Mouse (Mus musculus) midbrain, embryonic 10.5 days (tissue): ENCODE data around the gene Selplg. TPM values are rescaled to one million over a fixed set of nuclear protein-coding genes. Genes with fewer than 3 reads are reported as not detected.

Source experiments
- DNase-seq: peaks from one replicate; pipeline ENCODE4 v3.0.0-alpha.2; 2017; ENCODE audit warnings: low spot score
- H3K27ac ChIP-seq: fragments of 300-500 bp; sonication (generic); replicated peaks from 2 replicates; pipeline ENCODE4 v1.5.1; 2016; ENCODE audit warnings: mild to moderate bottlenecking
- H3K27me3 ChIP-seq: fragments of 300-500 bp; sonication (generic); 2 replicates; pipeline ENCODE4 v1.6.1; 2016; ENCODE audit warnings: low read depth, mild to moderate bottlenecking; ENCODE audit not compliant: poor library complexity, severe bottlenecking
- H3K36me3 ChIP-seq: fragments of 300-500 bp; sonication (generic); 2 replicates; pipeline ENCODE4 v1.6.1; 2016; ENCODE audit warnings: mild to moderate bottlenecking, moderate library complexity
- H3K4me1 ChIP-seq: fragments of 300-500 bp; sonication (generic); 2 replicates; pipeline ENCODE4 v1.6.1; 2016
- H3K4me3 ChIP-seq: fragments of 300-500 bp; sonication (generic); 2 replicates; pipeline ENCODE4 v1.5.1; 2016; ENCODE audit warnings: mild to moderate bottlenecking, moderate library complexity
- H3K9me3 ChIP-seq: fragments of 300-500 bp; sonication (generic); replicated peaks from 2 replicates; pipeline ENCODE4 v1.6.1; 2016; ENCODE audit warnings: mild to moderate bottlenecking
- WGBS: fragments of 180-500 bp; shearing (Covaris S2); methylation state at CpG from one replicate; pipeline ENCODE4 v1.1.7; 2016; 5-methylcytosine and 5-hydroxymethylcytosine counted together
- polyA plus RNA-seq: library from polyadenylated mRNA; unstranded; fragments of >200 nt; fragmentation: Nextera tagmentation; extraction: Ambion mirVana; gene quantifications from 2 replicates; pipeline ENCODE4 v1.2.1, GENCODE M21; 2016

Selplg gene
- polyA plus RNA-seq, 1 experiment from 2014 or later, result 0.77 TPM

DNA sequence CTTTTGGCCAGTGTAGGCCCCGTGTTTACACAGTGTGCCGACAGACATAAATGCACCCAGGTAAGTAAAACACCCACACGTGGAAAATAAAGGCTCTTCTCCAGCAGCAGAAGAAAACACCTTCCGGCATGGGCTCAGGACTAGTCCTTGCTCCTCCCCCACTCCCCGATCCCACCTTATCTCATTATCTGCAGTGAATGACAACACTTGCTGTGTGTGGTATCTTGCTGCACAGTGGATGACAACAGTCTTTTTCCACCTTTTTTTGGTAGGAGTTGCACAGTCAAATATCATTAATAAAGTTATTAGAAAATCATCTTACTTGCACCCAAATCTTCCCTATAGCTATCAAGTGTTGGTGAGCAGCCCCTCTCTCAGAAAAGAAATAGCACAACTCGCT, 32.5 kb upstream of the Selplg start:
- H3K9me3 ChIP-seq, result no peaks in the 10 kb centered on the region; the same call in 1 of the 2 replicates
- 90% methylated on average over 6 of the region's 6 CpGs for WGBS
- DNase-seq, result no peak
- H3K4me3 ChIP-seq, result no peak overlapping the region
- H3K4me1 ChIP-seq, result peaks cover 7% of the 10 kb centered on the region
- H3K27ac ChIP-seq, result no peak overlapping the region
- H3K36me3 ChIP-seq, result peaks cover 55% of the 10 kb centered on the region
- H3K27me3 ChIP-seq, result no peaks in the 10 kb centered on the region

DNA sequence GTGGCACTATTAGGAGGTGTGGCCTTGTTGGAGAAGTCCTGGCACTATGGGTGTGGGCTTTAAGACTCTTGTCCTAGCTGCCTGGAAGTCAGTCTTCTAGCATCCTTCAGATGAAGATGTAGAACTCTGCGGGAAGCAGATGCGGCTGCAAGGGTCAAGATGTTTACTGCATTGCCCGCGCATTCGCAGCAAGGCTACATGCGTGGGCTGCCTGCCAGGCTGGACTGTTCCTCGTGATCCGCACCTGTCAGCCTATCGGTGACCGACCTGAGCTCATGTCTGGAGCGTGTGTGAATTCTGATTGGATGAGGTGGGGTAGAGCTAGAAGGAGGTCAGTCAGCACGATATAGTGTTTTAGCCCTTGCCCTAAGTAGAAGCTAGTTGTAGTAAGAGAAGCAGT, 31.6 kb upstream of the Selplg start:
- 96% methylated on average over 12 of the region's 12 CpGs for WGBS
- no peak for DNase-seq
- no peaks in the 10 kb centered on the region; the same call in 1 of the 2 replicates for H3K9me3 ChIP-seq
- H3K4me1 ChIP-seq, result peaks cover 14% of the 10 kb centered on the region
- no peaks in the 10 kb centered on the region for H3K27me3 ChIP-seq
- H3K27ac ChIP-seq, result no peak overlapping the region
- H3K4me3 ChIP-seq, result no peak overlapping the region
- H3K36me3 ChIP-seq, result peaks cover 60% of the 10 kb centered on the region

DNA sequence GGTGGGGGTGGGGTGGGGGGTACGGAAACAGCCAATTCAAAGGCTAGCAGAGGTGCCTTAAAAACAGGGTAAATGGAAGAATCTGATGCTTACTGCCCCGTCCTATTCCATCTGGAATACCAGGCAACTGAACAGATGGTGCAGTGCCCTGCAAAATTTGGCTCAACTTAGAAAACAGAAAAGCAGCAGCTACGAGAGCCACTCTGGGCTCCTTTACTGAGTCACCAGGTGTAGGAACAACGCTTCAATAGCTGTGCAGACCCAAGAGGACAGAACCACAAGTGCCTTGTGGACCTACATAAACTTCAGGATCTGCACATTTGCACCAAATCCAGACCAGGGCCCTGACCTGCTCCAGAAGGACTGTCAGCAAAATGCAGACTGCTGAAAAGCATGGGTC, 30.0 kb upstream of the Selplg start:
- DNase-seq, result no peak
- H3K4me3 ChIP-seq, result no peak overlapping the region
- H3K27ac ChIP-seq, result 0 out of 2 replicates have a peak overlapping the region, but pooled peaks have one; percentile 18
- peaks cover 16% of the 10 kb centered on the region for H3K4me1 ChIP-seq
- no peaks in the 10 kb centered on the region for H3K27me3 ChIP-seq
- H3K36me3 ChIP-seq, result peaks cover 60% of the 10 kb centered on the region
- WGBS, result 89% methylated on average over 4 of the region's 4 CpGs
- H3K9me3 ChIP-seq, result no peaks in the 10 kb centered on the region; the same call in 1 of the 2 replicates

GRCm38 (mm10) chr5:113861294-113861693, 28.9 kb upstream of the Selplg start:
- Histone ChIP-seq H3K9me3 (no peaks in the 10 kb centered on the region; the same call in 1 of the 2 replicates), H3K4me1 (peaks cover 27% of the 10 kb centered on the region), H3K36me3 (peaks cover 61% of the 10 kb centered on the region), H3K27ac (no peak overlapping the region), H3K27me3 (no peaks in the 10 kb centered on the region), H3K4me3 (no peak overlapping the region)
- DNase-seq, result no peak
- WGBS, result 96% methylated on average over 8 of the region's 8 CpGs

DNA sequence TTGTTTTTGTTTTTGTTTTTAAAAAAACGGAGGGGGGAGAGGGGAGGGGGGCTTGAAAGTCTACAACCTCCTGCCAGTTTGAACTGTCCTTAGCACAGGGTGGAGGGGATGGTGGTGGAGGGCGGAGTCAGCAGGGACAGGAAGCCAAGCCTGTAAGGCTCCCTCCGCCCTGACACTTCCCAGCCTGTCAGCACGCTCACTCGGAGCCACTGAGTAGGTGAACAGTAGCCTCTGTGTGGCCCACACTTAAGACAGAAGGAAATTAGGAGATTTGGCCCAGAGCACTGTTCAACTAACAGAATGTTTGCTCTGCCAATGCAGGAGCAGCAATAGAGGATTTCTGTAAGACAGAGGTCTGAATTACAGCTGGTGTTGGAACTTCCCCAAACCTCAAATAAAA, 26.5 kb upstream of the Selplg start:
- H3K4me1 ChIP-seq, result peaks cover 46% of the 10 kb centered on the region
- H3K27ac ChIP-seq, result 0 out of 2 replicates have a peak overlapping the region, but pooled peaks have one; percentile 38
- H3K27me3 ChIP-seq, result no peaks in the 10 kb centered on the region
- no peaks in the 10 kb centered on the region; the same call in 1 of the 2 replicates for H3K9me3 ChIP-seq
- H3K36me3 ChIP-seq, result peaks cover 44% of the 10 kb centered on the region
- WGBS, result 64% methylated on average over 5 of the region's 5 CpGs
- H3K4me3 ChIP-seq, result no peak overlapping the region
- DNase-seq, result no peak

DNA sequence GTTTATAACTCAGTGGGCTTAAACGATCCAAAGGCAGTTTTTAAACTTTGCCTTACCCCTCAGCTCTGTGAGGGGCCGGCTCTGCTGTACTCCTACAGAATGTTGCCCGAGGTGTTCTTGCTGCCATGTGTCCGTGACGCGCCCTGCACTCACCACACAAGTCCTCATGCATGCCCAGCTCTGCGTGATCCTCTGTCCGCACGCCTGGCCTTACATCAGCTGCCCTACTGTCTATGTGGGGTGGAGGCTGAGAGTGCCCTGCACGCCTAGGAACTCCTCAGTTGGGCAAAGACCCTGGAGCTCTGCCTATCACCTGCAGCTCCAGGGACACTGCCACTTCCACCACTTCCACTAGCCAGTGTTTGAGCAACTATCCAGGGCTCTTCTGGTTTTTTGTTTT, 26.1 kb upstream of the Selplg start:
- Histone ChIP-seq H3K4me3 (no peak overlapping the region), H3K9me3 (no peaks in the 10 kb centered on the region; the same call in 1 of the 2 replicates), H3K27me3 (no peaks in the 10 kb centered on the region), H3K27ac (no peak overlapping the region), H3K36me3 (peaks cover 44% of the 10 kb centered on the region), H3K4me1 (peaks cover 46% of the 10 kb centered on the region)
- WGBS, result 86% methylated on average over 10 of the region's 10 CpGs
- no peak for DNase-seq

- H3K27me3 ChIP-seq, result no peaks in the 10 kb centered on the region
- H3K4me3 ChIP-seq, result no peak overlapping the region
- peaks cover 46% of the 10 kb centered on the region for H3K4me1 ChIP-seq
- H3K9me3 ChIP-seq, result no peaks in the 10 kb centered on the region; the same call in 1 of the 2 replicates
- H3K27ac ChIP-seq, result peak overlapping the region; percentile 38; the same call in 1 of the 2 replicates
- 66% methylated on average over 8 of the region's 8 CpGs for WGBS
- H3K36me3 ChIP-seq, result peaks cover 42% of the 10 kb centered on the region
- no peak for DNase-seq
These were observed 25.2 kb upstream of the Selplg start for GRCm38 (mm10) chr5:113857631-113858030.

- Histone ChIP-seq H3K27me3 (no peaks in the 10 kb centered on the region), H3K4me3 (no peak overlapping the region), H3K4me1 (peaks cover 46% of the 10 kb centered on the region), H3K27ac (0 out of 2 replicates have a peak overlapping the region, but pooled peaks have one; percentile 6), H3K36me3 (peaks cover 42% of the 10 kb centered on the region), H3K9me3 (no peaks in the 10 kb centered on the region; the same call in 1 of the 2 replicates)
- WGBS, result 81% methylated on average over 7 of the region's 7 CpGs
- DNase-seq, result no peak
These were observed 24.2 kb upstream of the Selplg start for GRCm38 (mm10) chr5:113856631-113857030.

GRCm38 (mm10) chr5:113855696-113856095, 23.3 kb upstream of the Selplg start:
- no peaks in the 10 kb centered on the region for H3K9me3 ChIP-seq
- no peak overlapping the region for H3K4me3 ChIP-seq
- H3K27ac ChIP-seq, result peak overlapping the region; percentile 63

DNA sequence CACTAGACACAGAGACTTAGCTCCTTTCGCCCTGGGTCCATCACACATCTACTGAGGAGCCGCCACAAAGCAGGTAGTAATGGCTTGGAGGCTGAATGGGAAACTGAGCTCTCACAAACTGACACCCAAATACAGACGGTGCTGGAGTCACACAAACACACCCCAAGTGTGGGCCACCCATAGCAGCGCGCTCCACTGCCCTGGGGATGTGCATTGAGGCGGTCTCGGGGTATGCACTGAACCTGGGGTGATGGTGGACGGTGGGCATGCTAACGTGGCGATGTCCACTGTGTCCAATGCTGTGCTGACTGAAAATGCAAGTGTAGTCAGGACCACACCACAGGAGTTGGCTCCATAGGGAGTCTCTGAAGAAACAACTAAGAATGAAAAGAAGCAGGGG, 22.7 kb upstream of the Selplg start:
- Histone ChIP-seq H3K4me1 (peaks cover 44% of the 10 kb centered on the region), H3K27me3 (no peaks in the 10 kb centered on the region), H3K9me3 (no peaks in the 10 kb centered on the region), H3K36me3 (peaks cover 42% of the 10 kb centered on the region), H3K27ac (peak overlapping the region; percentile 63; the same call in 1 of the 2 replicates), H3K4me3 (no peak overlapping the region)
- DNase-seq, result no peak
- WGBS, result 90% methylated on average over 10 of the region's 10 CpGs

More at GRCm38 (mm10) chr5:113855696-113856095, 23.3 kb upstream of the Selplg start:
- WGBS, result 64% methylated on average over 3 of the region's 3 CpGs
- H3K36me3 ChIP-seq, result peaks cover 42% of the 10 kb centered on the region
- no peak for DNase-seq
- no peaks in the 10 kb centered on the region for H3K27me3 ChIP-seq
- peaks cover 46% of the 10 kb centered on the region for H3K4me1 ChIP-seq

DNA sequence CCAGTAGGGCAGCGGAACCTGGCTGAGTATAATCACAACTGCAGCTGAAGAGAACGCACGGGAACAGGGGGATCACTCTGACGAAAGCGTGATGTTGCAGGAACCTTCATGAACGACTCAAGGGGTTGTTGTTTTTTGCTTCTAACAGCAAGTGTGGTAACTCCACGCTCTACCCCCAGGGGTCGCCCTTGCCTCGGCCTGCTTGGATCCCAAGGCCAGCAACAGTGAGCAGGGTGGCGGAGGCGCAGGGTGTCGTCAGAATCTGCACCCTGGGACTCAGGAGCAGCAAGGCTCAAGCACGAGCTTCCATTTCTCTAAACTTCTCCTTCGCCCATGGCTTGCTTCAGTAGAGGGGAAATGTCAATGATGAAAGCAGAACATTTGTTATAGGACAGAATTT, 22.1 kb upstream of the Selplg start:
- 57% methylated on average over 14 of the region's 14 CpGs for WGBS

DNA sequence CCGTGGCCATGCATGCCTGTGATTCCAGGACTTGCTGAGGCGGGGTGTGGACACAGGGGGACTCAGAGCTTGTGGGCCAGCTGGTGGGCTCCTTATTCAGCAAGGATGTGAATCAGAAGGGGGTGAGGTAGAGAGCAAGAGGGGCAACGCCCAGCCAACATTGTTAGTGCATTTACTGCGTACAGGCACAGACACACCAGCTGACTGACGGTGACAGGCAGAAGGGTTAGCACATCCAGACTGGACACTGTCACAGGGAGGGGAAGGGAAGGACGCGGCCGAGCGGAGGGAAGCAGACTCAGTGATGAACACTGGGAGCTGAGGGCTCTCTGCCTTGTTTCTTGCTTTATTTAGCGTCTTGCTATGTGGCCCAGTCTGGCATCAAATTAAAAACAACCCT, 21.1 kb upstream of the Selplg start:
- peaks cover 53% of the 10 kb centered on the region for H3K36me3 ChIP-seq
- 94% methylated on average over 10 of the region's 10 CpGs for WGBS

More for the DNA sequence above, 22.1 kb upstream of the Selplg start:
- Histone ChIP-seq H3K36me3 (peaks cover 44% of the 10 kb centered on the region), H3K4me3 (no peak overlapping the region), H3K9me3 (no peaks in the 10 kb centered on the region), H3K4me1 (peaks cover 41% of the 10 kb centered on the region), H3K27ac (no peak overlapping the region), H3K27me3 (no peaks in the 10 kb centered on the region)
- DNase-seq, result peak; percentile 75

GRCm38 (mm10) chr5:113852463-113852862, 20.0 kb upstream of the Selplg start:
- WGBS, result 91% methylated on average over 7 of the region's 7 CpGs
- Histone ChIP-seq H3K9me3 (no peaks in the 10 kb centered on the region), H3K4me1 (peaks cover 30% of the 10 kb centered on the region), H3K36me3 (peaks cover 64% of the 10 kb centered on the region), H3K27ac (no peak overlapping the region), H3K27me3 (no peaks in the 10 kb centered on the region), H3K4me3 (no peak overlapping the region)
- no peak for DNase-seq

More for the DNA sequence above, 21.1 kb upstream of the Selplg start:
- 0 out of 2 replicates have a peak overlapping the region, but pooled peaks have one; percentile 9 for H3K27ac ChIP-seq
- no peaks in the 10 kb centered on the region for H3K9me3 ChIP-seq
- DNase-seq, result no peak
- H3K27me3 ChIP-seq, result no peaks in the 10 kb centered on the region
- no peak overlapping the region for H3K4me3 ChIP-seq
- peaks cover 34% of the 10 kb centered on the region for H3K4me1 ChIP-seq
